Mouse (Mus musculus) lung, adult 2 months (tissue): ENCODE data around the gene Npm3.

Source experiments
- CTCF ChIP-seq: fragments of 200-500 bp; IDR thresholded peaks from 2 replicates; pipeline ENCODE4 v1.5.1; 2011; ENCODE audit warnings: mild to moderate bottlenecking, low read length, control low read depth; ENCODE audit not compliant: insufficient read depth
- POLR2A ChIP-seq: fragments of 200-500 bp; IDR thresholded peaks from 2 replicates; pipeline ENCODE4 v1.6.1; 2011; ENCODE audit warnings: low read depth, mild to moderate bottlenecking, control low read depth, low read length, borderline replicate concordance; ENCODE audit errors: extremely low read depth

DNA sequence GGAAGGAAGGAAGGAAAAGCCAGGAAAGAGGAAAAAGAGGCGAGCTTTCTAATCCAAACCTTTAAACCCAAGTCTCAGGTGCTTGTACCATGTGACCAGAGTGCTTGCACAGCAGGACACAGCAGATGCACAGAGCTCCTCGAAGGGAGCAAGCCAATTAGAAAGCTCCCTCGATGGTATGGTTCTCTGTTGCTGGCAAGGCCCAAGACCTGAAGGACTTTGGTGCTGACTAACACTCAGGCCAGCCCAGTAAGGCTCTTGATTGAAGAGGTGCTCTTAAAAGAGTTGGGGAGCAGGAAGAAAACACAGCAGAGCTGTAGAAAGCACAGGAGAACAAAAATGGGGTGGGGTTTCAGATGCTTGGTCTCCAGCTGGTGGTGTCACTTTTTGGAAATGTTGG, 40.7 kb downstream of the Npm3 start:
- TF ChIP-seq CTCF (no peak), POLR2A (no peak)
